Mouse (Mus musculus) brain, adult 2 months (tissue): ENCODE measurements around the gene Kdm5b.

Experiments
- DNase-seq: peaks from one replicate; pipeline ENCODE4 v3.0.0; 2011; ENCODE audit warnings: low read depth, low spot score

Kdm5b gene

DNA sequence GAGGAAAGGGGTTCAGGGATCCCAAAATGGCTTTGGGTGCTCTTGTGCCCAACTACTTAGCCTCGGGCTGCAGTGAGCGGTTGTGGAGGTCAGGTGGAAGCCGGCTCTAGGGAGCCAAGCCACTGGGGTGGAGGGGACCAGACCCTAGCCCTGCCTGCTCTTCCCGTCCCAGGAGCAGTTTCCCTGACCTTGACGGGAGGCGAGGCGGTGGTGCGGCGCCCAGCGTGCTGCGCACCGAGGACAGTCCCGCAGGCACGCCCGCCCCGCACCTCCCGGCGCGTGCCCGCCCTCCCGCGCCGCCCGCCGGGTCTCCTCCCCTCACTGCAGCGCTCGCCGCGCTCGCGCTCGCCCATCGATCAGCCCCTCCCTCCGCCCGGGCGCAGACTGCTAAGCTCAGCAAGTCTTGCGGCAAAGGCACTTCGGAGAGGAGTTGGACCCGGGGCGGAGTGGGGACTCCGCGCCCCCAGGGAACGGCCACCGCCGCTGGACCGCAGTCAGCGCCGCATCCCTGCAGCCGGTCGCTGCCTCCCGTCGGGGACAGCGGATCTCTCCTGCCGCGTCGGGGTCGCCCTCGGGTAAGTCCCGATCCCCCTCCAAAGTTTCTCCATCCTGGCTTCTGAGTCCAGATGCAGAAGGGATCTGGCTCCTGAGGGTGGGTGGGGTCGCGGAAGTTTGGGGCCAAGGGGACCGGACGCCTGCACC is 86.4 kb downstream of the Kdm5b start, which contains the start of gene Syt2:
Syt2 (plus strand) TSS at position 417 of the 702 bp plus-strand sequence.
- DNase-seq: peak; percentile 82

GRCm38 (mm10) chr1:134646963-134647282 is 87.0 kb downstream of the Kdm5b start:
- no peak for DNase-seq

DNA sequence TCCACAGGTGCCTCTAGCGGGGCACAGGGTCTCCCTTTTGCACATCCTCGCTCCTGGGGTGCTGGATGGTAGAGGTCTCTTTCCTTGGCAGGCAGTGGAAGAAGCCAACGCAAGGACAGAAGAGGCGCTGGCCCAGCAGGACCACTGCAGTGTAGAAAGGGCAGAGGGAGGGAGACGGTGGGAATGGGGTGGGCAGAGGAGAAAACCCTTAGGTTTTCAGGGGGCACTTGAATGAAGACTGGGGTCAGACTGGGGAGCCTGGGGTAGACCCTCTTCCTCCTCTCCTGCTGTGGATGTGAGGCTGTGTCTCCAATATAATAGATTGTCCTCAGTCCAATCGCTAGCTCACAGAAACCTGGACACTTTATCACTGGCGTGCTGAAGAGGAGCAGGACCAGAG is 87.6 kb downstream of the Kdm5b start:
- DNase-seq: no peak

GRCm38 (mm10) chr1:134650816-134651215 is 90.8 kb downstream of the Kdm5b start:
- peak; percentile 84 for DNase-seq

DNA sequence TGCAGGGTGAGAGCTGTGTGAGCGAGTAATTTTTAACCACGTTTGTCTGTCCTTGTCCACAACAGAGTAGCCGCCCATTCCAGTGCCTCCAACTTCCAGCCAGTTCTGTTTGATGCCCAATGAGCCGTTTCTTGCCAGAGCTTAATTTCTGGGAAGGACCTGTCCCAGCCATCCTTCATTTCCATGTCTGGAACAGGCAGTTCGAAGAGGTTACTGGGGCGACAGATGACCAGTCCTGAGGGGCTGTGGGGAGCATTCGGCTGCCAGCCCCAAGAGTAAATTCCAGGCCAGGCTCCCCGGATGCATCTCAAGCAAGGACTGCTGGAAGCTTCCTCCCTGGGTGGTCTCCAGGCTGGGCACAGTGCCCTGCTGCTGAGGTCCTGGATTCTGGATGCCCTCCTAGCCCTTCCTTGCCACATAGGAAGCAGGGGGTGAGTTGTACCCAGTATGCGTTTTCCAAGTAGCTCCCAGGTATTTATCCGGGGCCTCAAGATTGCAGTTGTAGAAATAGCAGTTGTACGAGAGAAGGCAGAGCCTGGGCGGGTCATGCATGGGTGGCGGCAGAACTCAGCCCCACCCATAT is 91.4 kb downstream of the Kdm5b start:
- peak; percentile 52 for DNase-seq

DNA sequence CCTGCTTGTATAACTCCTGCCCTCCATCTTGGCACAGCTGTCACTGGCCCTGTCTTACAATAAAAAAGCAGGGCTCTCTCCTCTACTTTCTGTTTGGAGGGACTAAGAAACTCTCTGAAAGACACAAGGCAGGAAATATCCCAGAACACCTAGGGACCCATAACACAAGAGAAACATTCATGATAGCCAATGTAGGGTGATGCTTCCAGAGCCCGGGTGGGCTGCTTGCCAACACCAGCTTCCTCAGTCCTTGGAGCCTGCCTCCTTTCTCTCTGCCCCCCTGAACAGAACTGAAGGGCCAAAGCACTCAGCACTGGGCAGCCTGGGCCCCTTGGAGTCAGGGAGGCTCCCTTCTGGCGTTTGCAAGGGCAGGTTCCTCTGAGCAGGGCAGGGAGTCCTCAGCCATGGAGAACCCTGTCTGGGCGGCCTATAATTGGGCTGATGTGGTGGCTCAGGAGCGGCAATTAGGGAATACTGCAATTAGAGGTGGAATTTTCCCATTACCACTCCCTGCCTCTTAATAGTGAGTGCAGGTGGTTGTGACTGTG is 92.0 kb downstream of the Kdm5b start:
- DNase-seq: peak; percentile 74

GRCm38 (mm10) chr1:134653603-134654257 is 93.8 kb downstream of the Kdm5b start:
- no peak for DNase-seq

- DNase-seq: no peak
Observed at GRCm38 (mm10) chr1:134658841-134659240, 98.9 kb downstream of the Kdm5b start.

- DNase-seq: no peak
Observed at GRCm38 (mm10) chr1:134660163-134660562, 100.2 kb downstream of the Kdm5b start.

GRCm38 (mm10) chr1:134671234-134672070 is 111.5 kb downstream of the Kdm5b start:
- DNase-seq: no peak

DNA sequence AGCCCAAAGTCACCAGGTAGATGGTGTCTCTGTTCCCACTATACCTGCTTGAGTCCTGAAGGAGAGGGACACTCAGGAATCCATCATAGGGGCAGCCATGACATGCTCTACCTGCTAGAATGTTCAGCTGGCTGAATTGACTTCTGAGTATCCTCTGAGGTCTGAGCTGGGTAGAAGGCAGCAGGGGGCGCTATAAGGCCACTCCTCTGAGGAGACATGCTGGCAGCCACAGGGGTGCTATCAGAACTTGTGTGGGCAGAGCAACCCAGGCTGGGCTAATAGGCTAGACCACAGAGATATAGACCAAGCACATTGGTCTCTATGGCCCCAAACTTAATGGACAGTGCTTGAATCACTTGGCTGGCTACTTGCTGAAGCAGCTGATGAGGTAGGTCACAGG is 114.3 kb downstream of the Kdm5b start:
- peak; percentile 74 for DNase-seq

DNA sequence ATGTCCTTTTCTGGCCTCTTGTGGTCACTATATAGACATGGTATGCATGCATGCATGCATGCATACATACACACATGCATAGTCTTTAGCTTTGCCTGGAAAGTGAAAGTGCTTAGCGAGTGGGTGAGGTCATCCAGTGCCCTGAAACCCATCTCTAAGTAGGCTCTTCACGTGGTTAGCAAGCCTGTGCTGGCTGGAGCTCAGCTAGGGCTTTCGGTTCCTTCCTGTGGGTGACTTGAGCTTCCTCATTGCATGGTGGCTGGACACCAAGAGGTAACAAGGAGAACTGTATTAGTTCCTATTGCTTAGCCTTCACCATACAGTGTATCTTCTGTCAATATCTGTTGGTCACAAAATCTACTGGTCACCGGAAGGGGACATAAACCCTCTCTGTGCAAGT is 119.5 kb downstream of the Kdm5b start:
- no peak for DNase-seq

DNA sequence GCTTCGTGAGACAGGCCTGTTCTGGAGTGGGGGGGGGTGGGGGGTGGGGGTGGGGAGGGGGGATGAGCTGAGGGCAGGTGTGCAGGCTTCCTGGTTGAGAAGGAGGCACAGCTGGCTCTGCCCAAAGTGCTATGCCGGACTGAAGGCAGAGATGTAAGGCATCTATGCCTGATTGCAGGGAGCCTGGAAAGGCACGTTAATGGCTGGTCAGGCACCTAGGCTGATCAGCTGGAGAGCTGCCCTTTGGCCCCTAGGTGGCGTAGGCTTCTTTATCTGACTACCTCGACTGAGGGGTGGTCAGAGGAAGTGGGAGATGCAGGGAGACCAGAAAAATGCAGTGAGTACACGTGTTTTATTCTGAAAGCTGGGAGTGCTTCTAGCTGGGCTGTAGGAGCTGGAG is 120.6 kb downstream of the Kdm5b start:
- no peak for DNase-seq

- DNase-seq: peak; percentile 68
Observed at GRCm38 (mm10) chr1:134682460-134682859, 122.5 kb downstream of the Kdm5b start.
